Mouse (Mus musculus) spleen, postnatal 14 days (tissue): Measurements from ENCODE around the gene Pgap2.

ENCODE experiments used
- DNase-seq, 2 experiments: peaks; one replicate each; pipeline ENCODE4 v3.0.0; 2021 to 2022; ENCODE audit warnings: low spot score in 2 of 2

Gene Pgap2

GRCm38 (mm10) chr7:102266401-102267042, 56.5 kb downstream of the Pgap2 start:
- DNase-seq = peak; percentile 42 to 52

DNA sequence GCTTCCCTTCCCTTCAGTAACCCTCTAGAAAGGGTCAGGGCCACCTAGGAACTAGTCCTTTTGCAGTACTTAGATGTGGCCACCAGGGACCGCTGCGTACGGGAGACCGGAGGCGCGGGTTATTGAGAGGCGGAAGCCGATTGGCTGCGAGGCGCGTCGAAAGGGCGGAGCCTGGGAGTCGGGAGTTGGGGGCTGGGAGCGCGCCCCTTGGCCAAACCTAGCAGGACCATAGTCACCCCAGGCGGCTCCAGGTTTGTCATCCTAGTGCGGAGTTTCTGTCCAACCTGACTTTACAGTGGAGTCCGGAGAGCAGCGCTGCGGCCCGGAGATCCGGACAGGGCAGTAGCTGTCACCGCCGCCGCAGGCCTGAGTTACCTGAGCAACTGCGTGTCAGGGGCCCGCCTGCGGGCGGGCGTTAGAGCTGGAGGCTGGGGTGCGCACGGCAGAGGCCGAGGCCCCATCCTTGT, 57.1 kb downstream of the Pgap2 start:
- peak; percentile 93 to 96 for DNase-seq

DNA sequence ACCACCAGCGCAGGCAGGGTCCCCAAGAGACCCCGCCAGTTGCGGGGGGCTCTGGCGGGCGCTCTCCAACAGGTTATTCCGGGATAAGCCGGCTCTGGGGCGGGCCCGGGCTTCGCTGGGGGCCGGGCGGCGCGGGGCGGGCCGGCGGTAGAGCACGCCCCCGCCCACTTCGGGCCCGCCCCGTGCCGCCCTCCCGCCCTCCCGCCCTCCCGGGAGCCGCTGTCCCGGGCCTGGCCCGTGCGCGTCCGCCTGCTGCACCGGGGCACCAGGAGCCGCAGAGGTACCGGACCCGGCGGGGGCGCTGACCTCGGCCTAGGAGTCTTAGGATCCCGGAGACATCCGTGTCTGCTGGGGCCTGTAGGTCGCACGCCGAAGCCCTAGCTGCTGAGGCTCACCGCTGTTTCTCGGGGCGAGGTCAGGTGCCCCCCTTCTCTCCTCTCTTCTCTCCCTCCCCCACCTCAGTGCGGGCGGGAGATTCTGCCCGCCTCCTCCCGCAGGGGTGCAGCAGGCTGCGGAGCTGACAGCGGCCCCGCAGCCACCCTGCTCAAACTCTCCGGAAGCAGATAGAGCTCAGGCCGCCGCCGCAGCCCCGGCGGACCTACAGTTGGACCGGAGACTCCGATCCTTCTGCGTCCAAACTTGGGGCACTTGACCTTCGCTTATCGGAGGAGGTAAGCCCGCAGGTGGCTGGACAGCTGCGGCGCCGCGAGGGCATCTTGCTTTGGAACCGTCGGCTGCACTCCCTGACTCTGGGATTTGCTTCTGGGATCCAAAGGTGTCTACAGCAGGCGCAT, 57.8 kb downstream of the Pgap2 start, which contains the start of gene Stim1:
TSS of gene Stim1 (plus strand) at position 206 of the 794 bp plus-strand sequence.
- DNase-seq = peak; percentile 60

DNA sequence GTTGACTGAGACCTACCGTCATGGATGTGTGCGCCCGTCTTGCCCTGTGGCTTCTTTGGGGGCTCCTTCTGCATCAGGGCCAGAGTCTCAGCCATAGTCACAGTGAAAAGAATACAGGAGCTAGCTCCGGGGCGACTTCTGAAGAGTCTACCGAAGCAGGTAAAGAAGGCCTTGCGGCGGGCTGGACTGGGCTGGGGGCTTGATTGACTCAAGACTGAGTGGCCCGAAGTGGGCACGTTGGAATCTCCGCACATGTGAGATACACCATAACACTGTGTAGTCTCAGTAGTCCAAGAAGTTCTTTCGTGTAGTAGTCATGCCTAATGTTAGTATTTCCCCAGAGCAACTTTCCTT, 58.4 kb downstream of the Pgap2 start:
- DNase-seq = no peak

- no peak for DNase-seq
Measured at GRCm38 (mm10) chr7:102272422-102272948, 62.5 kb downstream of the Pgap2 start.

- no peak for DNase-seq
Measured at GRCm38 (mm10) chr7:102281403-102281802, 71.4 kb downstream of the Pgap2 start.

- DNase-seq = no peak
Measured at GRCm38 (mm10) chr7:102282261-102282660, 72.3 kb downstream of the Pgap2 start.
